Mouse (Mus musculus): ENCODE measurements at regions not wholly inside any gene's neighbourhood (a gene's known extent, or its start where the extent isn't known, plus 50 kb on each side); places are given as distances from the start of the nearest gene placed in this dataset.

GRCm38 (mm10) chr12:27653541-27653940 lies 311.2 kb upstream of the Sox11 start:
- TF ChIP-seq POLR2A (IDR thresholded peaks at IDR 0.05; ENCODE audit: borderline replicate concordance, extremely low read depth, low read depth, low read length) (no peak), CTCF (IDR thresholded peaks at IDR 0.05; ENCODE audit: insufficient read depth, low read length) (no peak)
